Comparison of ENCODE assay signal across 8 mouse cellular contexts in the genomic region with DNA sequence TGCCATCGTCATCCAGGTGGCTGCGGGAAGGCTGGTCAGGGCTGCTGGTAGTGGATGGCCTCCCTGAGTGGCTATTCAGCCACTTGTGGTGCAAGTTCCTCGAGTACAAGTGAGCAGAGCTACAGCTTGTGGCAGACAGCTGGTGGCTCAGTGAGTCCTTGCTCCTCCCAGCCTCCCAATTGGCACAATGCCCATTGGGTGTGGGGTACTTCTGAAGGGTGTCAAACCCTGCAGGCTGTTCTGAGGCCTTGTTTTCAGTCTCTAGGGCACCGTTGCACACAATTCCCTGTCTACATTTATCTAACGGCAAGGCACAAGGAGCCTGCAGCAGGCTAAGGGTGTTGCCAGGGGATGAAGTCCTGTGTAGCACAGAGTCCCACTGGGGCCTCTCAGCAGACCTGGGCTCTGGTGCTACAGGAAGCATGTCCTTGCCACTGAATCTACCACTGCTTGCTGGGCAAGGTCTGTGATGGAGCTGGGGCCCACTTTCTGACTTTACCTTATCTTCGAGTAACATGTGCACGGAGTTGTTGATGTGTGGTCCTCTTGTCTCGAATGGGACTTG. TPM values are rescaled to one million over a fixed set of nuclear protein-coding genes. Genes with fewer than 3 reads are reported as not detected.
DNase-seq lines count a peak whose midpoint lies in the region; ATAC-seq and TF ChIP-seq lines count a peak whose summit lies in the region.

No protein-coding gene starts in this region.

- peaks cover 12% of the 10 kb centered on the region for H3K4me1 ChIP-seq in forebrain, embryonic 13.5 days
- no peaks in the 10 kb centered on the region for H3K4me1 ChIP-seq in forebrain, embryonic 11.5 days (replicated peaks; ENCODE audit: control insufficient read depth, insufficient read depth, low read length)
- peaks cover 18 to 44% of the 10 kb centered on the region in 2 experiments for H3K4me1 ChIP-seq in CH12.LX (ENCODE audit: control insufficient read depth in 1 of 2, insufficient read depth in 2 of 2)
- H3K4me1 ChIP-seq in liver, embryonic 11.5 days (replicated peaks; ENCODE audit: control insufficient read depth, insufficient read depth, low read length): peaks cover 16% of the 10 kb centered on the region
- peaks cover 12% of the 10 kb centered on the region; the same call in 1 of the 2 replicates for H3K4me1 ChIP-seq in stomach, embryonic 15.5 days
- no peaks in the 10 kb centered on the region for H3K4me1 ChIP-seq in midbrain, embryonic 16.5 days (ENCODE audit: control insufficient read depth, insufficient read depth, low read length)

- no peaks in the 10 kb centered on the region for H3K79me2 ChIP-seq in CH12.LX (replicated peaks; ENCODE audit: control insufficient read depth, extremely low read depth, insufficient read depth, poor library complexity, severe bottlenecking)

- 78% methylated on average over 8 of the region's 8 CpGs for WGBS in forebrain, embryonic 13.5 days
- WGBS in forebrain, embryonic 11.5 days: 88% methylated on average over 8 of the region's 8 CpGs
- 63% methylated on average over 8 of the region's 8 CpGs for WGBS in liver, embryonic 11.5 days
- 68% methylated on average over 8 of the region's 8 CpGs for WGBS in stomach, embryonic 15.5 days
- 86% methylated on average over 8 of the region's 8 CpGs for WGBS in midbrain, embryonic 16.5 days

- peak; percentile 78 for ATAC-seq in forebrain, embryonic 13.5 days
- ATAC-seq in forebrain, embryonic 11.5 days (replicated peaks; ENCODE audit: low FRiP score): no peak
- peak; percentile 98 for ATAC-seq in liver, embryonic 11.5 days (replicated peaks; ENCODE audit: low FRiP score)
- ATAC-seq in stomach, embryonic 15.5 days (ENCODE audit: insufficient read depth, low FRiP score, low read depth): peak; percentile 89; the same call in 1 of the 2 replicates
- no peak for ATAC-seq in midbrain, embryonic 16.5 days

- dilution Hi-C loops in CH12.LX (cut with MboI; ENCODE audit: extremely low pct_ligation_motif_present, extremely low pct_unique_long_range_greater_than_20kb, low sequenced_read_pairs): no loop called here

- peak overlapping the region; percentile 54 for H3K27ac ChIP-seq in forebrain, embryonic 13.5 days
- H3K27ac ChIP-seq in forebrain, embryonic 11.5 days (ENCODE audit: low read depth, low read length): no peak overlapping the region
- peak overlapping the region; percentile 85 for H3K27ac ChIP-seq in CH12.LX (ENCODE audit: insufficient read depth, low read depth)
- H3K27ac ChIP-seq in liver, embryonic 11.5 days (ENCODE audit: low read depth, low read length): peak overlapping the region; percentile 89
- H3K27ac ChIP-seq in stomach, embryonic 15.5 days: peak overlapping the region; percentile 3; the same call in 1 of the 2 replicates
- H3K27ac ChIP-seq in midbrain, embryonic 16.5 days (ENCODE audit: low read length): no peak overlapping the region

- H3K27me3 ChIP-seq in forebrain, embryonic 13.5 days: no peaks in the 10 kb centered on the region
- no peaks in the 10 kb centered on the region for H3K27me3 ChIP-seq in forebrain, embryonic 11.5 days (ENCODE audit: control insufficient read depth, insufficient read depth, low read length)
- no peaks in the 10 kb centered on the region for H3K27me3 ChIP-seq in CH12.LX (replicated peaks)
- H3K27me3 ChIP-seq in liver, embryonic 11.5 days (replicated peaks; ENCODE audit: control insufficient read depth, insufficient read depth, low read length): no peaks in the 10 kb centered on the region
- H3K27me3 ChIP-seq in stomach, embryonic 15.5 days (replicated peaks): no peaks in the 10 kb centered on the region
- no peaks in the 10 kb centered on the region for H3K27me3 ChIP-seq in midbrain, embryonic 16.5 days (ENCODE audit: control insufficient read depth, insufficient read depth, low read depth, low read length)

- in situ Hi-C loops in CH12.LX (cut with MboI; ENCODE audit: low pct_ligation_motif_present, low pct_unique_long_range_greater_than_20kb, low sequenced_read_pairs): no loop called here

- H3K9ac ChIP-seq in forebrain, embryonic 13.5 days: no peak overlapping the region
- no peak overlapping the region for H3K9ac ChIP-seq in forebrain, embryonic 11.5 days (ENCODE audit: low read length)
- no peak overlapping the region for H3K9ac ChIP-seq in CH12.LX (ENCODE audit: insufficient read depth, low read depth)
- H3K9ac ChIP-seq in liver, embryonic 11.5 days (ENCODE audit: low read depth, low read length): peak overlapping the region; percentile 30; the same call in 1 of the 2 replicates
- no peak overlapping the region for H3K9ac ChIP-seq in stomach, embryonic 15.5 days
- no peak overlapping the region for H3K9ac ChIP-seq in midbrain, embryonic 16.5 days (ENCODE audit: low read depth, low read length)

- no peak overlapping the region for H3K4me3 ChIP-seq in forebrain, embryonic 13.5 days
- H3K4me3 ChIP-seq in forebrain, embryonic 11.5 days (ENCODE audit: low read depth, low read length): no peak overlapping the region
- no peak overlapping the region for H3K4me3 ChIP-seq in CH12.LX (replicated peaks in 1 of 3; ENCODE audit: low read depth in 2 of 3, low read length in 2 of 3, poor library complexity in 1 of 3)
- H3K4me3 ChIP-seq in liver, embryonic 11.5 days (ENCODE audit: low read depth, low read length): no peak overlapping the region
- H3K4me3 ChIP-seq in stomach, embryonic 15.5 days (replicated peaks): no peak overlapping the region
- H3K4me3 ChIP-seq in midbrain, embryonic 16.5 days (ENCODE audit: low read depth, low read length): no peak overlapping the region

- H3K4me2 ChIP-seq in forebrain, embryonic 13.5 days: no peak overlapping the region
- H3K4me2 ChIP-seq in forebrain, embryonic 11.5 days (ENCODE audit: low read depth, low read length, severe bottlenecking): no peak overlapping the region
- no peak overlapping the region for H3K4me2 ChIP-seq in CH12.LX (ENCODE audit: insufficient read depth, low read depth, poor library complexity, severe bottlenecking)
- H3K4me2 ChIP-seq in liver, embryonic 11.5 days: peak overlapping the region; percentile 31; the same call in 1 of the 2 replicates
- no peak overlapping the region for H3K4me2 ChIP-seq in stomach, embryonic 15.5 days
- no peak overlapping the region for H3K4me2 ChIP-seq in midbrain, embryonic 16.5 days (ENCODE audit: low read length)

- TF ChIP-seq POLR2A in CH12.LX (IDR thresholded peaks at IDR 0.05; ENCODE audit: low read depth, low read length): no peak

- TF ChIP-seq CTCF in CH12.LX (conservative IDR thresholded peaks at IDR 0.05 in 1 of 2, IDR thresholded peaks at IDR 0.05 in 1 of 2; ENCODE audit: low read depth in 2 of 2, low read length in 2 of 2): no peak

- TF ChIP-seq RAD21 in CH12.LX (IDR thresholded peaks at IDR 0.05; ENCODE audit: low read depth, low read length): no peak

- H3K9me3 ChIP-seq in forebrain, embryonic 13.5 days (replicated peaks): no peaks in the 10 kb centered on the region
- no peaks in the 10 kb centered on the region for H3K9me3 ChIP-seq in forebrain, embryonic 11.5 days (ENCODE audit: control insufficient read depth, low read length)
- H3K9me3 ChIP-seq in CH12.LX (replicated peaks; ENCODE audit: low read length): no peaks in the 10 kb centered on the region
- H3K9me3 ChIP-seq in liver, embryonic 11.5 days (ENCODE audit: control insufficient read depth, low read length): no peaks in the 10 kb centered on the region
- H3K9me3 ChIP-seq in stomach, embryonic 15.5 days: no peaks in the 10 kb centered on the region
- H3K9me3 ChIP-seq in midbrain, embryonic 16.5 days (replicated peaks; ENCODE audit: control insufficient read depth, low read length, poor library complexity, severe bottlenecking): no peaks in the 10 kb centered on the region

- DNase-seq in forebrain, embryonic 11.5 days (ENCODE audit: low spot score): no peak
- DNase-seq in CH12.LX (ENCODE audit: extremely low read depth): no peak
- peak; percentile 77 to 79 for DNase-seq in cerebellum, postnatal 10 days
- DNase-seq in liver, embryonic 11.5 days (ENCODE audit: low spot score): peak; percentile 43
- no peak for DNase-seq in adrenal gland, postnatal 4 days (ENCODE audit: low spot score in 2 of 2)

- TF ChIP-seq EP300 in CH12.LX (IDR thresholded peaks at IDR 0.05; ENCODE audit: low read length): no peak

- H3K36me3 ChIP-seq in forebrain, embryonic 13.5 days (ENCODE audit: poor library complexity, severe bottlenecking): peaks cover 100% of the 10 kb centered on the region
- H3K36me3 ChIP-seq in forebrain, embryonic 11.5 days (ENCODE audit: control insufficient read depth, insufficient read depth, low read length): peaks cover 20% of the 10 kb centered on the region; the same call in 1 of the 2 replicates
- H3K36me3 ChIP-seq in CH12.LX (replicated peaks in 1 of 2; ENCODE audit: control insufficient read depth in 1 of 2, insufficient read depth in 1 of 2, low read length in 1 of 2): peaks cover 79 to 94% of the 10 kb centered on the region in 2 experiments
- peaks cover 39% of the 10 kb centered on the region for H3K36me3 ChIP-seq in liver, embryonic 11.5 days (ENCODE audit: control insufficient read depth, insufficient read depth, low read length)
- H3K36me3 ChIP-seq in stomach, embryonic 15.5 days: peaks cover 75% of the 10 kb centered on the region
- H3K36me3 ChIP-seq in midbrain, embryonic 16.5 days (ENCODE audit: control insufficient read depth, insufficient read depth, low read length): peaks cover 49% of the 10 kb centered on the region

TF ChIP-seq in CH12.LX, 34 proteins besides CTCF, POLR2A, EP300 and RAD21:
- TF ChIP-seq USF2 (conservative IDR thresholded peaks at IDR 0.05; ENCODE audit: low read depth, low read length): no peak
- no peak for TF ChIP-seq TBP (conservative IDR thresholded peaks at IDR 0.05; ENCODE audit: low read depth, low read length)
- no peak for TF ChIP-seq IRF4 (IDR thresholded peaks at IDR 0.05; ENCODE audit: low read depth, low read length)

RNA-seq across cellular contexts. Expression of a gene that starts 46.6 kb away (rescaled TPM):
- 0.10 TPM in 1 of 2 replicates, not detected in the other for polyA plus RNA-seq in forebrain, embryonic 13.5 days (2015; fragmentation: Nextera tagmentation; extraction: Ambion mirVana)
- polyA plus RNA-seq in forebrain, embryonic 11.5 days (2014; fragmentation: Nextera tagmentation; extraction: Ambion mirVana): 0.25 and 0.57 TPM in 2 replicates
- not detected in 2 replicates for total RNA-seq in CH12.LX (2012; rRNA removed)
- total RNA-seq in CH12.LX (2014; rRNA removed): not detected in 2 replicates
- not detected in 2 replicates for polyA plus RNA-seq in CH12.LX (2012; ENCODE audit: insufficient read length, low read depth)
- polyA plus RNA-seq in liver, embryonic 11.5 days (2014; fragmentation: Nextera tagmentation; extraction: Ambion mirVana): 1.4 and 1.9 TPM in 2 replicates
- 0.17 and 0.44 TPM in 2 replicates for polyA plus RNA-seq in stomach, embryonic 15.5 days (2015; fragmentation: Nextera tagmentation; extraction: Ambion mirVana)
- 1 to 10 TPM; 4.3 TPM for total RNA-seq in adrenal gland, postnatal 4 days (2021)
- polyA plus RNA-seq in midbrain, embryonic 16.5 days (2015; fragmentation: Nextera tagmentation; extraction: Ambion mirVana): 0.09 and 0.34 TPM in 2 replicates

Comparison
In these comparisons a context has a peak if more than half of its experiments do, and no peak if none do; other contexts are left out.
1. ATAC-seq: peak in forebrain, embryonic 13.5 days (single experiment), liver, embryonic 11.5 days (single experiment) and stomach, embryonic 15.5 days (single experiment); none in forebrain, embryonic 11.5 days (single experiment) and midbrain, embryonic 16.5 days (single experiment).
2. H3K27ac ChIP-seq: peak in forebrain, embryonic 13.5 days (single experiment), CH12.LX (single experiment), liver, embryonic 11.5 days (single experiment) and stomach, embryonic 15.5 days (single experiment); none in forebrain, embryonic 11.5 days (single experiment) and midbrain, embryonic 16.5 days (single experiment).
3. DNase-seq: peak in cerebellum, postnatal 10 days (2 of 2) and liver, embryonic 11.5 days (single experiment); none in forebrain, embryonic 11.5 days (single experiment), CH12.LX (single experiment) and adrenal gland, postnatal 4 days (0 of 2).